Mouse (Mus musculus) olfactory bulb, adult 2 months (tissue): ENCODE measurements at regions not wholly inside any gene's neighbourhood (a gene's known extent, or its start where the extent isn't known, plus 50 kb on each side); places are given as distances from the start of the nearest gene placed in this dataset.

Source experiments
- CTCF ChIP-seq: fragments of 200-500 bp; IDR thresholded peaks from 2 replicates; pipeline ENCODE4 v1.5.1; 2012; ENCODE audit warnings: low read depth, mild to moderate bottlenecking, low read length, moderate library complexity; ENCODE audit not compliant: insufficient read depth
- POLR2A ChIP-seq: fragments of 200-500 bp; IDR thresholded peaks from 2 replicates; pipeline ENCODE4 v1.6.1; 2012; ENCODE audit warnings: mild to moderate bottlenecking, low read depth, low read length, moderate library complexity; ENCODE audit not compliant: insufficient read depth

GRCm38 (mm10) chr9:84363478-84363877 lies 438.5 kb downstream of the Bckdhb start:
- TF ChIP-seq CTCF (no peak), POLR2A (no peak)
